Mouse (Mus musculus) adipocyte (in vitro differentiated cells): ENCODE measurements around the gene Patj.

Experiments
- DNase-seq: peaks from one replicate; pipeline ENCODE4 v3.0.0-alpha.2; 2016; ENCODE audit warnings: low spot score

Patj gene

DNA sequence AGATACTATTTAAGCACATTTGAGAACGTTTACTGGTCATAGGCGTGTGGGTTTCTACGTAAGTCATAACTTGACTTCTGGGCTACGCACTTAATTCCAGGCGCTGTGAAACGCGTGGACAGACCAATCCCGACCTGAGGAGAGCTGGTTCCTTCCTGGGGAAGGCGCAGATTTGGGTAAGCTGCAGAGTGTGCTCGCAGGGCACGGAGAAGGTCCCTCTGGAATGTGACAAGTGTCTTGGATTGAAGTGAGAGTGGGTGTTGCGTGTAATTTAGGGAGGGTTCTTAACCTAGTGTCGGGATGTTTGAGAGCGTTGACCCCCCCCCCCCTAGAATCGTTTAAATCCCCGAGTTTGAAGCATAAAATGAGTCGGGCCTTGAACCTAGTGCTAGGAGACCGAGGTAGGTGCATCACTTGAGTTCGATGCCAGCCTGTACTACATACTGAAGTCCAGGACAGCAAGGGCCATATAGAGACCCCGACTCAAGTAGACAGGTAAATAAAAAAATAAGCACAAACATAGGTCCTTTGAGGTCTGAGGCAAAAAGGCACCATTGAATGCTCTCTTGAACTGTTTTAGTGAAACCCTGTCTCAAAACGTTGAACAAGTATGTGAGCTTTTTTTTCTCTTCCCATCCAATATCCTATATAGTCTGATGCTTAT, 331.8 kb downstream of the Patj start:
- no peak for DNase-seq

DNA sequence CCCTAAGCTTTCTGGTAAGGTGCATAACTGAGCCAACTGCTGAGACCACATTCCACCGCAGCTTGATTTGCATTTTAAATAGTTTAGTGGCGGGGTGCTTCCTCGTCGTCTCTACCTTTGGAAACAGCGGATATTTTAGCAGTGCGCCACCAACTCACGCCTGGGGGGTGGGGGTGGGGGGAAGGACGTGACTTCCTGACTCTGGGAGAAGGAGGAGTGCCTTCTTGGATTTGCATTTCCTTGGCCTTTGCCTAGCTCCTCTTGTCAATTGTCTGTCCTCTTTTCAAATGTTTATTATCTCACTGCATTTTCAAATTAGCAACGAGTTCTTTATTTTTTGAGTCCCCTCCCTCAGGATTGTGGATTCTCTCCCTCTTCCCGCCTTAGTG, 332.4 kb downstream of the Patj start:
- no peak for DNase-seq

DNA sequence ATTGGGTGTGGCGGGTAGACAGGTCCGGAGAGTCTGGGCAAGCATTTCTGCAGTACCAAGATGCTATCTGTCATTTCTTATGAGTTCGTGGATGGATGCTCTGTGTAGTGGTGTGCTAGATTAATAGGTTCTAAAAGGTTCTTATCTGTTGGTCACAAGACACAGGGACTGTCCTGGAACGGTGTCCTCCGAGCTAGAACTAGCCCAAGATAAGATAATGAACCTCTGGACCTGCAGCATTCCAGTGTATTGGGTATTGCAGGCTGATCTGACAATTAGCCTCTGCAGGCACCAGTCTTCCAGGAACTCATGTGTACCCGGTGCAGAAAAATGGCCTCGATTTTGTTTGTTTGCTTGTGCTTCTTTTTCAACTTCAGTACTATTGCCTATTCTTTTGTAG, 333.1 kb downstream of the Patj start:
- no peak for DNase-seq

DNA sequence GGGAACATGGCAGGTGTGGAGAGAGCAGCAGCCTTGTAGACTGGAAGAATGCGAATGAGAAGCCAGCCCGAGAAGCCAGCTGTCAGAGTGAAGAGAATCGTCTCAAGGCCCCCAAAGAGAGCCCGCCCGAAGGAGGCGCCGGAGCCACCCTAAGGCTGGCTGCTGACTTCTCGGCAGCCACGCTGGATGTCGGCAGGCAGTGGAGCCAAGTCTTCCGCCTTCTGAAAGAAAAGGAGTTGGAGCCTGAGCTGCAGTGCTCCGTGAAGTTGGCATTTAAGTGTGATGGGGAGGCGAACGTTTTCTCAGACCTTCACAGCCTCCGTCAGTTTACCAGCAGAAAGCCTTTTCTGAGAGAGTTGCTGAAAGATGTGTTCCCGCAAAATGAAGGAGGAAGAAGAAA, 338.1 kb downstream of the Patj start:
- DNase-seq = no peak

DNA sequence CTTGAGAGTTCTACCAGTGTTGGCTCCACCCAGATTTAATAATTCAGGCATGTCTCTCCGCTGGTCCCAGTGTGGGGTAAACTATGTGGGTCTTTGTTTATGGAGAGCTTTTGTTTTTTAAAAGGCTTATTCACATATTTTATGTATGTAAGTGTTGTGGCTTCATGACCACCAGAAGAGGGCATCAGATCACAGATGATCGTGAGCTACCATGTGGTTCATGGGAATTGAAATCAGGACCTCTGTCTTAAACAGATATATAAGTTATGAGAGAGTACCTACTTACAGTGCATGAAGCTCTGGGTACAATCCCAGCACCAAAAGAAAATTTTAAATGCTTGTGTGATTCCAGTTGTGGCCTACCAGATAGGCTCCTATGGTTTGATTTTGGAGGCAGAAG, 344.2 kb downstream of the Patj start:
- peak; percentile 14 for DNase-seq

DNA sequence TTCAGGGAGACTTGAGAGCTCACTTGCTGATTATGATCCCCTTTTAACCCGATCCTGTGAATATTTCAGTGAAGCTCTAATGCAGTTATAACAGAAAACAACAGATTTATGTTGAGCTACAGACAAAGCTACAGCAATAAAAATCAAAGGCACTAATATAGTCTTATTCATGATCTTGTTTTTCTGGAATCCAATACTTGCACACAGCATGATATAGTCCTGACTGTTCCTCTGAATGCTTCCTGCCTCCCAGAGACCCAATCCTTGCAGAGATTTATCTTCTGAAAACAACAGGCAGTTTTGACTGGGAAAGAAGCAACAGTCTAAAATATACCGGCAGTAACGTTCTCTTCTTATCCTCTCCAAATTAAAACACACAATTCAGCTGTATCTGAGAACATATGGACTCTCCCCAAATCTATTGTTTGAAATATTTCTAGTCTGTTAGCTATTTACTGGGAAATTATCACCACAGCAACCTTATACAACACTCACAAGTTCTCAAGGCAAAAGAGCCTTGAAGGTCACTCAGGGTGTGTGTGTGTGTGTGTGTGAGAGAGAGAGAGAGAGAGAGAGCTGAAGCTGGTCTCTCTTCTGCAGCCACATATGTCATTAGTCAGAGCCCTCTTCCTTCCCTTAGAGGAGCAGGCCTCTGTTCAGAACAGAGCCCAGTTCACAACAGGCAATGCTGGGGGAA, 347.8 kb downstream of the Patj start:
- DNase-seq = no peak

DNA sequence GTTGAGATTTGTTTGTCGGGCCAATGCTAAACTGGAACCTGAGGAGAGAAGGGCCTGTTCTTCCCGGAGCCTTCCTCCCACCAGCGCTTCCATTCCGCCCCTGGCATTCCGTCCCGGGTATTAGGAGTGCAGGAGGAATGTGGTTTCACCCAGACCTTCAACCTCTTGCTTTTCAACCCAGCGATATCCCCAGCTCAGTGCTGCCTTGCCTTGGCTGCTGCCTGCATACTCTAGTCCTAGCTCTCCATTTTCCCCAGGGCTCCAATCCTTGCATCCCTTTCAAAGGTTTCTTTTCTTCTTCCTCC, 348.3 kb downstream of the Patj start:
- no peak for DNase-seq

DNA sequence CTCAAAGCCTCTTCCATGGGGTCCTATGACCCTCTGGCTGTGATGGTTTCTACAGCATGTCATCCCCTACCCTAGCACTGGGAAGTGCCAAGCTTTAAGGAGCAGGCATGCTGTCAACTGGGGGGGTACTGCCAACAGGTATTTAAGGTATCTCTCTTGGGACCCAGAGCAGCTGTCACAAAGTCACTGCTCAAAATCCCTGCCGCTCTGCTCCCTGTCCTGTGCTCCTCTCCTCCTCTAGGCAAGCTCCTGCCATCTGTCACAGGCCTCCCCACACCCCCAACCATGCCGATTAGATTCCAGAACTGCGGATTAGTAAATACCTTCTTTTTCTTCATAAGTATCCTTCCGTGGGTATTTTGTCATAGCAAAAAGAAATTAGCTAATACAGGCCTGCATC, 358.9 kb downstream of the Patj start:
- no peak for DNase-seq

DNA sequence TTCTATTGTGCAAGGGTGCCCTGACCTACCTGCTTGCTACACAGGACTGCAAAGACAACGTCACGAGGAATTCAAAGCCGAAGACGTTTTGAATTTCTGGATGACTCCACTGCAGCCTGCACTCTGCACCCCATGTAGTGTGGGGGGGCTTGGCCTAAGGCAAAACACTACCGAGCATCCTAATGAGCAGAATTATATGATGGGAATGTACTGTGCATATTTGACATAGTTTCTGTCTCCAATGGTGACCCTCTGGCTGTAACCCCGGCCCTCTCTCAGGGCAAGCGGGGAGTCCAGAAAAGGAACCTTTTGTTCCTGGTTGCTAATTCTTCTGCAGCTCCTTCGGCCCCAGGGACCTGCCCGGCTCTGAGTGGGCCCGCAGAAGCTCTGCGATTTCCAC, 360.6 kb downstream of the Patj start:
- DNase-seq = no peak

DNA sequence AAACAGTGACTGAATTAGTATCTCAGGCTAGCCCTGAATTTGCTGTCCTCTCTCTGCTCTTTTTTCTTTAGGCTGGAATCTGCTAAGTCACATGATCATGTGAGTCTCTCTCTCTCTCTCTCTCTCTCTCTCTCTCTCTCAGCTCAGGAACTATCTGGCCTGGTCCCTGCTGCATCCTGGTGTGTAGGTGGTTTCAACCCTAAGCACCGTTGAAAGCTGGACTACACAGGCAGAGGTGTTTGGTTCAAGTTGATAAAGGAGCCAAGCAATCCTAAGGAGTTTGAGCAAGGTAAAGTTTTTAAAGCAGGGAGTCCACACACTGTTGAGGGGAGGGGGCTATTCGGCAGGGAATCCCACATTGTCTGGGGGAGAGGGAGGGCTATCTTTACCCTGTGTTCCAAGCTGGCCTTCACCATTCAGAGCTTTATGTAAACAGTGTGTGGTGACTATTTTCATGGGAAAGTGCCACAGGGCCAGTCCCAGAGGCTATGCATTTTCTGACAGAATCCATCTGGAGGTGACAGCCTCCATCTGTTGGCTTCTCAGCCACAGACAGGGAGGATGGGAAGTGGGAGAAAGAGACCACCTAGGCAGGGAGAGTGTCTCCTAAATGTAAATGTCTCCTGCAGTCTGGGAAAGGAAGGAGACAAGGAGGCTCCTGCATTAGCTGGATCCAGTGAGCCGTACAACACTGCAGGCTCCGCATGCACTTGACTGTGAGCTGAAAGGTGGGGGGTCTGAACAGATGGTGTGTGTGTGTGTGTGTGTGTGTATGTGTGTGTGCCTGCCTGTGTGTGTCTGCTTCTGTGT, 362.6 kb downstream of the Patj start:
- no peak for DNase-seq

DNA sequence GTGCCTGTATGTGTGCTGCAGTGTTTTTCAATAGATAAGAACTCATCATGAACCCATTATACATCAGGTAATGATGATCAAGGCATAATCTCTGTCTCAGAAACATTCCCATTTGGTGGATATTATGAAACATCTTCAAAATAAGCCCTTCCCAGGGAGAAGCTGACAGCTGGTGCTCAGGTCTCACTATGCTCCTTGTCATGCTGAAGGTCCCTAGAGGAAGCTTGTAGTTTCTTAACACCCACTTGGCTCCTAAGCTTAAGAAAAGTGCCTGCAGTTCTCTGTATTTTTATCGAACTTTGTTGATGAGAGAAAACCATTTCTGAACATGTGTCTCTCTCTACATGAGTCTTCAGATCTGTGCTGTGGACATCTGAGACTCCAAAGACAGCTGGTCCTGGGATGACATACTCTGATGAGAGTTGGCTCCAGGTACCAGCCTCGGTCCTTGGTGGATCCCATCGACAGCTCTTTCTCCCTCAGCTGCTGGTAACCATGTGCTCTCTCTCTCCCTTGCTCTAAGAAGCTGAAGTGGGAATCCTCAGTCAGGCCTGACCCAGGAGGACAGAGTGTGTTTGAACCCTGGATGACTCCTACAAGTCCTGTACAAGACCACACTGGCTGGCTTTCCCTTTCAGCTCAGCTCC, 363.4 kb downstream of the Patj start:
- no peak for DNase-seq

DNA sequence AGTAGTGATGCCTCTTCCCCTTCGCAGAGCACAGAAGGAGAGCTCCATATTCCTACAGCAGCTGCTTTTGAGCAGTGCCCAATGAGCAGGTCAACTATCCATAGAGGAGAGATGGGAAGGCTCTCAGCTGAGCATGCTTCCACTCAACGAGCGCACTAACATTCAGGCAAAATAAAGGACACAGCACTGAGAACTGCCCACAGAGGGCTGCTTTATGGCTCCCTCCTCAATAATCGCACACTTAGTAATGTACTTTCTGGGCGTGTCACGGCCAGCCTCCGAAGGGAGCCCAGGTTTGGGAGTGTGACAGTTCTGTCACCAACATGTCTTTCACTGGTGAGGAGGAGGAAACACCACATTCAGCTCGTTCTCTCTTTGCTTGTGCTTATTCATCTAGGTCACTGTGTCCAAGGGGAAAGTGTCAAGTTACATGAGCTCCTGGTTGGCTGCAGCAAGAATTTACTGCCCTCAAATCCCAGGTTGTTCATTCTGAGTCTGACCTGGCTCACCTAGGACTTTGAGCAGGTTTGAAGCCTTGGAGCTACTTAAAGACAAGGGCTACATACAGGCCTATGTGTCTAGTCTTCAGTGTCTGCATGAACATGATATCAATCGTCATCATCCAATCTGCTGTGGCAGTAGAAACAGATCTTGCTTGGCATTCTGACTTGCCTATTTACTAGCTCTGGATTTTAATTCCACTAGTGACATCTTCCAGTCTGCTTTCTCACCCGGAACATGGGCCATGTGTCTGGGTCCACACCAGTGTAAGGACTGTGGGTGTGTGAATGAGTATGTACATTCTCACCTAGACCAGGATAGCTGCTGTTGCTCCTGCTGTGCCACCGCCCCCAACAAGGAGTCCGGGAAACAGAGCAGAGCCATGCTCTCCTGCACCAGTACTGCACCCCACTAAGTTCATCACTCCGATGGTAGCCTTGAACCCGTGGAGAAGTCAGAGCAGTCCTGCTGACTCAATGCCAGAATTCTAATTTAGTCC, 371.8 kb downstream of the Patj start:
- no peak for DNase-seq
